Mouse (Mus musculus) granulocyte monocyte progenitor cell, adult 5-6 weeks (primary cell): ENCODE measurements around the gene Serbp1. TPM values are rescaled to one million over a fixed set of nuclear protein-coding genes. Genes with fewer than 3 reads are reported as not detected.

ENCODE experiments used
- ATAC-seq: replicated peaks from 2 replicates; pipeline ENCODE4 v1.8.0; 2016; ENCODE audit warnings: mild to moderate bottlenecking, moderate TSS enrichment, inconsistent platforms; ENCODE audit not compliant: poor library complexity, severe bottlenecking
- total RNA-seq, 2 experiments: library from RNA; stranded (forward) in 1 of 2; stranded (reverse) in 1 of 2; fragments of 200-712, 200-1000 nt in 1 of 2; fragments of >200 nt in 1 of 2; fragmentation: Nextera tagmentation in 1 of 2; gene quantifications; 2 replicates each; pipeline ENCODE4 v1.2.3; 2014 to 2017

Serbp1 gene
- total RNA-seq, 2 experiments from 2014 or later = 903 to 2,516 TPM

DNA sequence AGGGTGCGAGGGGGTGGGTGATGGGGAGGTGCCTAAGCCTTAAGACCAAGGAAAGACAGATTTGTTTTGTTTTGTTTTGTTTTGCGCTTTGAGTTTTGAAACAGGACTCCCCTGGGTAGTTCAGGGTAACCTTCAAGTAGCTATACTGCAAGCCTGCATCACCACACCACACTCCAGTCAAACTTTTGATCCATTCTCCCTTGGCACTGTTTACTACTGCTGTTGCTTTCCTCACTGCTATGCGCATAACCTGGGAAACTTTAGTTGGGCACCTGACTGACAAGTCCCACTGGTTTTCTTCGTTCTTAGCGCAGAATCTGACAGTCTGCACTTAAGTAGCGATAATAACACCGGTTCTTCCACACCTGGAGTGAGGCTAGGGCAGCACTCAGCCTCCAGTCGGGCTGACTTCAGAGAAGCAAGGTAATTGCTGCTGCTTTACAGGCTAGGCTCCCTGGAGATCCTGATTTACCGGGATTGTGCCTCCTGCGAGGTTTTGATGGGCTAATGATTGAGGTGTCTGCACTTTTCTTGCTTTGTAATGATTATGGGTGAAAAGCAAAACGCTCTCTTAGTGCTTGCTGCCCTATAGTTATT is 8.0 kb upstream of the Serbp1 start:
- no peak for ATAC-seq

- ATAC-seq = no peak
Measured at GRCm38 (mm10) chr6:67230950-67231349, 7.0 kb upstream of the Serbp1 start.

GRCm38 (mm10) chr6:67235649-67236048 is 2.3 kb upstream of the Serbp1 start:
- ATAC-seq = no peak

- no peak for ATAC-seq
Measured at GRCm38 (mm10) chr6:67236491-67237234, 1.3 kb upstream of the Serbp1 start.

GRCm38 (mm10) chr6:67241263-67241662 is 3.3 kb downstream of the Serbp1 start:
- no peak for ATAC-seq

DNA sequence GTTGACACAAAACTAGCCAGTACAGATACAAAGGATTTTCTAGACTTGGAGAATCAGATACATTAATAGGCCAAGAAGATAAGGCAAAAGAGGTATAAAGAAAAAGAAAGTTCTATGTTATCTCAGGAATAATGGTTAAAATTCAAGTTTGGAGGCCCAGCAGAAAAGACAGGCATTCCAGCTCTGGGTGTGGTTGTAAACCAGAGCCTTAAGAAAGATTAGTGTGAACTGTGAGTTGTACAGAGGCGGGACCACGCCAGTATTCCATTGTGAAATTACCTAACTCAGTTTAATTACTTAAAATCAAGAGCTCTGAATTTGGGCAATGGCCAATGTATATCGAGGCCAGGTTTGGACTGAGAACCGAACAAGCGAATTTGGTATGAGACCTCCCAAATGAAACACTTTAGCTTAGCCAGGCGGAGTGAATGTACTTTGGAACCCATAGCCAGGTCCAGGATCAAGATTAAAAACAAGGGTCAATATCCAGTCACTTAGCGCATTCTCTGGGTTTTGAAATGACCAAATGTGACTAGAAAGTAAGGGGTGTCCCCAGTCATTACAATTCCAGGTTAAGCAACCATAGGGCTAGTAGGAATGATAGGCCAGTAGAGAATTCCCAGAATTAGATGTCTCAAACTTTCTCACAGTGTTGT is 5.9 kb downstream of the Serbp1 start:
- ATAC-seq = no peak

- ATAC-seq = no peak
Measured at GRCm38 (mm10) chr6:67244451-67244850, 6.5 kb downstream of the Serbp1 start.

GRCm38 (mm10) chr6:67251095-67251494 is 13.1 kb downstream of the Serbp1 start:
- ATAC-seq = no peak

- ATAC-seq = no peak
Measured at GRCm38 (mm10) chr6:67264935-67265334, 27.0 kb downstream of the Serbp1 start.

DNA sequence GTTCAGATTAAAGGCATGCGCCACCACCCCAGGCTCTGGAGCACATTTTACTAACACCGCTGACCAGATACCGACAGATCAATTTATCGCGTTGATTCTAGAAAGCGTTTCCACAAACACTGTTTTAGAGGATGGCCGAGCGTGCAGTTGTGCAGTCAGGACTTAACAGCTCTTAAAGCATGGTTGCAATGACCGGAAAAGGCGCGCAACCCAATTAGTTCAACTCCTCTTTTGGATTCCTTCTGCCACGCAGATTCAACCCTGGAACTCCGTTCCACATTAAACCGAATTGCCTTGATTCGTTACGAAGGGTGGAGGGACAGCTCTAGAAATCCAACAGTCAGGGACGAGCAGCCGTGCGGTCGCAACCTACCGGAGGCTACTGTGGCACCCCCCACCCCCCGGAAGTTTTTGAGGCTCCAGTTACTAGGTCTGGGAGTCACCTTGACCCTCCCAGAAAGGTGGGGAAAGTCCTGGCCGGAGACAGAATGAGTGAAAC is 28.2 kb downstream of the Serbp1 start:
- ATAC-seq = peak; percentile 52

GRCm38 (mm10) chr6:67266664-67267407 is 28.9 kb downstream of the Serbp1 start:
- peak; percentile 82 for ATAC-seq

GRCm38 (mm10) chr6:67267408-67268244 is 29.6 kb downstream of the Serbp1 start:
- ATAC-seq = peak; percentile 6; the same call in 1 of the 2 replicates

GRCm38 (mm10) chr6:67268245-67268612 is 30.3 kb downstream of the Serbp1 start:
- no peak for ATAC-seq

GRCm38 (mm10) chr6:67268983-67269382 is 31.0 kb downstream of the Serbp1 start:
- ATAC-seq = no peak

GRCm38 (mm10) chr6:67269459-67269858 is 31.5 kb downstream of the Serbp1 start:
- 0 out of 2 replicates have a peak, but pooled peaks have one; percentile 7 for ATAC-seq

- ATAC-seq = no peak
Measured at GRCm38 (mm10) chr6:67277944-67278343, 40.0 kb downstream of the Serbp1 start.

- ATAC-seq = 0 out of 2 replicates have a peak, but pooled peaks have one; percentile 30
Measured at GRCm38 (mm10) chr6:67281614-67282197, 43.7 kb downstream of the Serbp1 start.

- no peak for ATAC-seq
Measured at GRCm38 (mm10) chr6:67282897-67283296, 44.9 kb downstream of the Serbp1 start.

- ATAC-seq = no peak
Measured at GRCm38 (mm10) chr6:67292042-67292623, 54.2 kb downstream of the Serbp1 start.
